Mouse (Mus musculus) urinary bladder, postnatal 25 days (tissue): ENCODE measurements around the gene Ilk.

Experiments
- DNase-seq: peaks from one replicate; pipeline ENCODE4 v3.0.0; 2022; ENCODE audit warnings: low spot score

The Ilk gene

GRCm38 (mm10) chr7:105786506-105787284, 50.3 kb downstream of the Ilk start:
- no peak for DNase-seq

- no peak for DNase-seq
Measured at GRCm38 (mm10) chr7:105787285-105788140, 51.1 kb downstream of the Ilk start, which contains the start of gene Dchs1. TSS of gene Dchs1 (minus strand) at chr7:105787654.

GRCm38 (mm10) chr7:105791147-105791546, 54.8 kb downstream of the Ilk start:
- DNase-seq, result no peak
